ENCODE assay signal across 9 mouse cellular contexts in genomic region chr13:106918322-106919050, GRCm38 (mm10). TPM values are rescaled to one million over a fixed set of nuclear protein-coding genes. Genes with fewer than 3 reads are reported as not detected.
DNase-seq lines count a peak whose midpoint lies in the region; ATAC-seq and TF ChIP-seq lines count a peak whose summit lies in the region.
"Had no signal": no experiment of that assay in that cellular context is flagged by ENCODE, and none has a peak within 500 bp of the region (broad histone marks: within the 10 kb centered on the region; RNA-seq: fewer than 3 reads in every experiment).

No protein-coding gene starts in this region.

- 89% methylated on average over 7 of the region's 7 CpGs for WGBS in embryonic facial prominence, embryonic 11.5 days
- WGBS in embryonic facial prominence, embryonic 10.5 days, result 92% methylated on average over 7 of the region's 7 CpGs
- WGBS in liver, adult 2 months, result 71% methylated on average over 7 of the region's 7 CpGs

- H3K4me3 ChIP-seq in embryonic facial prominence, embryonic 11.5 days (ENCODE audit: low read depth, low read length), result no peak overlapping the region
- no peak overlapping the region for H3K4me3 ChIP-seq in embryonic facial prominence, embryonic 10.5 days
- H3K4me3 ChIP-seq in liver, adult 2 months (ENCODE audit: insufficient read depth, low read depth, low read length), result no peak overlapping the region

- no peak overlapping the region for H3K9ac ChIP-seq in embryonic facial prominence, embryonic 11.5 days (replicated peaks; ENCODE audit: low read length)
- H3K9ac ChIP-seq in liver, adult 2 months (ENCODE audit: low read depth, low read length), result no peak overlapping the region

- TF ChIP-seq POLR2A in liver, adult 2 months (IDR thresholded peaks at IDR 0.05; ENCODE audit: extremely low read depth, insufficient read depth, low read length), result no peak

- peak; percentile 69 for DNase-seq in embryonic facial prominence, embryonic 11.5 days (ENCODE audit: low spot score)
- no peak for DNase-seq in embryonic facial prominence, embryonic 10.5 days (ENCODE audit: low spot score)
- DNase-seq in liver, adult 2 months (ENCODE audit: extremely low read depth, low read depth, low spot score), result no peak
- DNase-seq in liver, result no peak
- DNase-seq in forelimb bud, embryonic 11.5 days (ENCODE audit: low read depth, low spot score), result peak; percentile 29
- DNase-seq in retina, embryonic 14.5 days (ENCODE audit: low spot score), result peak; percentile 69
- no peak for DNase-seq in cerebellum, adult 11 months
- DNase-seq in cerebellum, adult 11-12 months, result no peak

- no peaks in the 10 kb centered on the region for H3K79me2 ChIP-seq in liver, adult 2 months (ENCODE audit: control insufficient read depth, insufficient read depth, low read length)

- H3K4me2 ChIP-seq in embryonic facial prominence, embryonic 11.5 days (ENCODE audit: low read depth, low read length), result no peak overlapping the region

- peak; percentile 22; the same call in 1 of the 2 replicates for TF ChIP-seq CTCF in liver, adult 2 months (IDR thresholded peaks at IDR 0.05; ENCODE audit: low read depth, low read length)

- H3K36me3 ChIP-seq in embryonic facial prominence, embryonic 11.5 days (replicated peaks; ENCODE audit: control insufficient read depth, insufficient read depth, low read depth, low read length), result no peaks in the 10 kb centered on the region; the same call in 1 of the 2 replicates
- H3K36me3 ChIP-seq in embryonic facial prominence, embryonic 10.5 days (replicated peaks), result peaks cover 63% of the 10 kb centered on the region
- H3K36me3 ChIP-seq in liver, adult 2 months (ENCODE audit: control insufficient read depth, insufficient read depth, low read length), result peaks cover 4% of the 10 kb centered on the region; the same call in 1 of the 2 replicates

- no peak overlapping the region for H3K27ac ChIP-seq in embryonic facial prominence, embryonic 11.5 days (replicated peaks; ENCODE audit: low read depth, low read length)
- no peak overlapping the region for H3K27ac ChIP-seq in embryonic facial prominence, embryonic 10.5 days (replicated peaks)
- H3K27ac ChIP-seq in liver, adult 2 months (replicated peaks; ENCODE audit: insufficient read depth, low read depth, low read length), result no peak overlapping the region
- H3K27ac ChIP-seq: macrophage had no signal

- no peaks in the 10 kb centered on the region for H3K4me1 ChIP-seq in embryonic facial prominence, embryonic 11.5 days (ENCODE audit: control insufficient read depth, insufficient read depth, low read length)
- H3K4me1 ChIP-seq in embryonic facial prominence, embryonic 10.5 days, result no peaks in the 10 kb centered on the region
- H3K4me1 ChIP-seq in liver, adult 2 months (ENCODE audit: control insufficient read depth, insufficient read depth, low read length), result no peaks in the 10 kb centered on the region

- no peak for ATAC-seq in embryonic facial prominence, embryonic 11.5 days (replicated peaks; ENCODE audit: insufficient number of reproducible peaks, low FRiP score, low TSS enrichment, low read depth)

- H3K9me3 ChIP-seq in embryonic facial prominence, embryonic 11.5 days (replicated peaks; ENCODE audit: control insufficient read depth, low read length), result no peaks in the 10 kb centered on the region
- no peaks in the 10 kb centered on the region for H3K9me3 ChIP-seq in embryonic facial prominence, embryonic 10.5 days

- H3K27me3 ChIP-seq in embryonic facial prominence, embryonic 11.5 days (ENCODE audit: control insufficient read depth, insufficient read depth, low read length), result no peaks in the 10 kb centered on the region
- H3K27me3 ChIP-seq in embryonic facial prominence, embryonic 10.5 days (replicated peaks; ENCODE audit: low read depth, poor library complexity, severe bottlenecking), result no peaks in the 10 kb centered on the region
- H3K27me3 ChIP-seq in liver, adult 2 months (ENCODE audit: control insufficient read depth, insufficient read depth, low read length), result no peaks in the 10 kb centered on the region

RNA-seq across cellular contexts. Expression of gene Ipo11, which starts 18.3 kb away (rescaled TPM):
- polyA plus RNA-seq in embryonic facial prominence, embryonic 11.5 days (2014; fragmentation: Nextera tagmentation; extraction: Ambion mirVana), result 75.4 and 77.3 TPM in 2 replicates
- 83.6 and 94.9 TPM in 2 replicates for polyA plus RNA-seq in embryonic facial prominence, embryonic 10.5 days (2016; fragmentation: Nextera tagmentation; extraction: Ambion mirVana)
- 17.5 and 20.3 TPM in 2 replicates for total RNA-seq in liver, adult 2 months (2014; rRNA removed)
- polyA plus RNA-seq in liver, adult 2 months (2012; rRNA removed), result 8.4 and 8.8 TPM in 2 replicates

RNA-seq across cellular contexts. Expression of gene Dimt1, which starts 28.4 kb away (rescaled TPM):
- 49.4 and 57.7 TPM in 2 replicates for polyA plus RNA-seq in embryonic facial prominence, embryonic 11.5 days (2014; fragmentation: Nextera tagmentation; extraction: Ambion mirVana)
- polyA plus RNA-seq in embryonic facial prominence, embryonic 10.5 days (2016; fragmentation: Nextera tagmentation; extraction: Ambion mirVana), result 46.9 and 51.7 TPM in 2 replicates
- total RNA-seq in liver, adult 2 months (2014; rRNA removed), result 3.4 and 4.0 TPM in 2 replicates
- 1.3 and 4.4 TPM in 2 replicates for polyA plus RNA-seq in liver, adult 2 months (2012; rRNA removed)

Comparison
In these comparisons a context has a peak if more than half of its experiments do, and no peak if none do; other contexts are left out.
1. DNase-seq: peak in embryonic facial prominence, embryonic 11.5 days (single experiment), forelimb bud, embryonic 11.5 days (single experiment) and retina, embryonic 14.5 days (single experiment); none in embryonic facial prominence, embryonic 10.5 days (single experiment), liver, adult 2 months (single experiment), liver (single experiment), cerebellum, adult 11 months (single experiment) and cerebellum, adult 11-12 months (single experiment).